Mouse (Mus musculus) Muller cell, postnatal 12 days (primary cell): Measurements from ENCODE around the gene Tbrg1.

ENCODE experiments used
- DNase-seq: peaks from one replicate; pipeline ENCODE4 v3.0.0-alpha.2; 2015; ENCODE audit errors: inconsistent ontology term

The Tbrg1 gene

DNA sequence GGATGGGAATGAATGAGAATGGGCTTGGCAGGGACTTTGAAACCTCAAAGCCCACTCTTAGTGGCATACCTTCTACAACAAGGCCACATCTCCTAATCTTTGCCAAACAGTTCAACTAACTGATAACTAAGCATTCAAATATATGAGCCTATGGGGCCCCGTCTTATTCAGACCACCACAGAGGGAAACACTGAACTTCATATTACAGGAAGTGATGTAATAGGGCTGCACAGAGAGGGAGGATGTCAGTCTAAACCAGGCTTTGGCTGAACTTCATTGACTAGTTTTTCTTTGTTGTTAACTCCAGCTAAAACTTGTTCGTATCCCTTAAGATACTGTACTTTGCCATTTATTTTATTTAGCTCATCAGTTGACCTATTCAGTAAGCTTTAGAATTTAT is 27.2 kb downstream of the Tbrg1 start:
- DNase-seq, result no peak

DNA sequence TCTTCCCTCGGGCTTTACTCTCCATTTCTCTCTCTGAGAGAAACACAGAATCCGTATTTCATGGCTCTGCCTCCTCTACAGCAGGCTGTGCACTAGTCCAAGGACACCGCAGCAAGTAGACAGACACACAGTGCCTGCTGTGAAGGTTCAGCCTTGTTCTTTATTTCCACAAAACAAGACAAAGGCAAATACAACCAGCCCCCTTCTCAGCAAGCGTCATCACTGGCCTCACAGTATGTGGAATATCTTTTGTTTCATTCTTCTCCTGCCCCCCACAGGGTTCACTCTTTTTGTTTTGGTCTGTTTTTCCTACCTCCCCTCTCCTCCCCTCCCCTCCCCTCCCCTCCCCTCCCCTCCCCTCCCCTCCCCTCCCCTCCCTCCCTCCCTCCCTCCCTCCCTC is 28.5 kb downstream of the Tbrg1 start:
- DNase-seq, result no peak

DNA sequence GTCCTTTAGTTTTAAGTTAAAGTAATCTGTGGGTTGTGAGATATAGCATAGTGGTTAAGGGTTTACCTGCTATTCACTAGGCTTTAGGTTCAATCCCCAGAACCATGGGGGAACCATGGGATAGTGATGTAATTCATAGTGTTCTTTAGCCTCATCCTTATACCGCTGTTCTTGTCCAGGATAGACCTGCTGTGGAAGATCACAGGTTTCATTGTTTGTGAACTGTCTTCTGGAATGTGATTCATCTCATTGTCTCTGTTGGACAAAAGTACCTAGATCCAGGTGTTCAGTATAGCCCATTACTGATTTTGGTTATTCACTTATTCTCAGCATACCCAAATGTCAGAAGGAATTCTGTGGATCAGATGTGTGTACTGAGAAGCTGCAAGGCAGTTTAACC is 29.8 kb downstream of the Tbrg1 start:
- no peak for DNase-seq

- peak; percentile 14 for DNase-seq
These were observed 31.0 kb downstream of the Tbrg1 start for GRCm38 (mm10) chr9:37626103-37626567.

DNA sequence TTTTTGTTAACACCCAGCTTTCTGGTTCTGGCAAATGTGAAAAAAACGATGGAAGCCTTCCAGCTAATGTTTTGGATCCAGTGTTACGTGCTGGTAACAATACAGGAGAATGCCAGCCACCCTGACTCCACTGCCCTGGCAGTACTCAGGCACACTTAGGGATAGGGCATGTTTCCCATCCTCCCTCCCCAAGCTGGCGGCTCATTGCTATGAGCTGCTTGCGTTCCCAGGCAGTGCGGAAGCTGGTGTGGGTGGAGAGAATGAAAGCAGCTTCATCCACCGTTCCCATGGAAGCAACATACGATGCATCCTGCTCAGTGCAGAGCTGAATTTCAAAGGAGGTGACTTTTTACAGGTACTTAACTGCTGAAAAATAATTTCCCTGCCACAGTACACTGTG is 31.5 kb downstream of the Tbrg1 start:
- DNase-seq, result no peak

- DNase-seq, result peak; percentile 19
These were observed 32.0 kb downstream of the Tbrg1 start for GRCm38 (mm10) chr9:37625129-37625528.

- DNase-seq, result no peak
These were observed 32.6 kb downstream of the Tbrg1 start for GRCm38 (mm10) chr9:37624502-37624901.

- no peak for DNase-seq
These were observed 33.1 kb downstream of the Tbrg1 start for GRCm38 (mm10) chr9:37623981-37624380.

- no peak for DNase-seq
These were observed 35.8 kb downstream of the Tbrg1 start for GRCm38 (mm10) chr9:37621290-37621689.

DNA sequence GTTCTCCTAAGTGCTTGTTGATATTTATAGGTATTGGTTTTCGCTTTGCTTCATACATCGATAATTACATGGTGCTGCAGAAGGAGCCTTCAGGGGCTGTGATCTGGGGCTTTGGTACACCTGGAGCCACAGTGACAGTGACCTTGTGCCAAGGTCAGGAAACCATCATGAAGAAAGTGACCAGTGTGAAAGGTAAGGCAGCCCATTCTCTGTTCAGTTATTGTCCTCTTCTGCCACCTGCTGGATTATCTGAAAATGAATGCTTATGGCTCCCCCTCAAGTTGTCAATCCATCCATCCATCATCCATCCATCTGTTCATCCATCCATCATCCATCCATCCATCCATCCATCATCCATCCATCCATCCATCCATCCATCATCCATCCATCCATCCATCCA is 40.3 kb downstream of the Tbrg1 start:
- peak; percentile 21 for DNase-seq

DNA sequence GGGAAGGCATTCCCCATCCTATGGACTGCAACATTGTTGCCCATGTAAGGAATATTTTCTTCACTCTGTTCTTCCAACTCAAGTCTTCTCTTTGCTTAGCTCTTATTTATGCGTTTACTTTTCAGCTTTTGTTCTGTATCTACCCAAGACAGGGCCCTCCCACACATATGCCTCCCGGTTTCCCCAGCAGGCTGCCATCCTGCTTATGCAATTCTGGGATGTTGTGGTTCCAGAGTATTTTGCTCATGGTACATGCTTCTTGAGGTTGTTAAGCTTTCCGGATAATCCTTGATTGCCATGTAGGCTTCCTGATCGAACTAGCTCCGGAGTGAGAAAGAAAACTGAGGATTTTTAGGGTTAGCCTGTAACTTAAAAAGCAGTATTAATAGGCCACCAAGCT is 41.9 kb downstream of the Tbrg1 start:
- no peak for DNase-seq

- no peak for DNase-seq
These were observed 42.8 kb downstream of the Tbrg1 start for GRCm38 (mm10) chr9:37614316-37614715.

GRCm38 (mm10) chr9:37613911-37614280 is 43.2 kb downstream of the Tbrg1 start:
- no peak for DNase-seq

GRCm38 (mm10) chr9:37613182-37613910 is 43.8 kb downstream of the Tbrg1 start, which contains the start of gene Spa17:
TSS of gene Spa17 (minus strand) at chr9:37613722.
- DNase-seq, result peak; percentile 97

- DNase-seq, result no peak
These were observed 47.6 kb downstream of the Tbrg1 start for GRCm38 (mm10) chr9:37609558-37609957.

DNA sequence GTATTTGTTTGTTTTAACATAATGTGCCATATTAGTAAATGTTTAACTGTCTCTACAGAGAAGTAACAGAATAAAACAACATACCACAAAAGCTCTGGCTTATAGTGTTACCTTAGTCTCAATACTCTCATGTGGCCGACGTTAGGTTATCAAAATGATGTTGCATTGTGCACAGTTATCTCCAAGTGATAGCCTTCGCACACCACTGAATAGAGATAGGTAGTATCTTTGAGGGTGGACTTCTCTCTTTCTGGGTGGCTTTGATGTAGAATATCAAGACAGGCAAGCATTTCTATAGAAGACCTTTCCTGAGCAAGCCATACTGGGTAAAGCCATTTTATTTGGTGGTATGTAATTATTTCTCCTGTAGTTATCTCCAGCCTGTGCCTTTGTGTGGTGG is 52.0 kb downstream of the Tbrg1 start:
- no peak for DNase-seq

- no peak for DNase-seq
These were observed 56.4 kb downstream of the Tbrg1 start for GRCm38 (mm10) chr9:37600538-37601205.
